ENCODE assay signal across 7 mouse cellular contexts in genomic region chr11:94652973-94653372, GRCm38 (mm10). TPM values are rescaled to one million over a fixed set of nuclear protein-coding genes. Genes with fewer than 3 reads are reported as not detected.
A peak's percentile ranks its signal among the peaks of the same experiment; 100 is the strongest.
DNase-seq lines count a peak whose midpoint lies in the region; ATAC-seq and TF ChIP-seq lines count a peak whose summit lies in the region.

No protein-coding gene starts in this region.

- no peaks in the 10 kb centered on the region for H3K9me3 ChIP-seq in CH12.LX (replicated peaks; ENCODE audit: low read length)
- no peaks in the 10 kb centered on the region for H3K9me3 ChIP-seq in ES-Bruce4 (replicated peaks; ENCODE audit: control insufficient read depth, insufficient read depth, low read length, poor library complexity, severe bottlenecking)
- H3K9me3 ChIP-seq in forebrain, embryonic 16.5 days (ENCODE audit: control insufficient read depth, low read length): no peaks in the 10 kb centered on the region
- no peaks in the 10 kb centered on the region for H3K9me3 ChIP-seq in liver, embryonic 15.5 days (replicated peaks)

- dilution Hi-C loops in CH12.LX (cut with MboI; ENCODE audit: extremely low pct_ligation_motif_present, extremely low pct_unique_long_range_greater_than_20kb, low sequenced_read_pairs): no loop called here

- TF ChIP-seq POLR2A in CH12.LX (IDR thresholded peaks at IDR 0.05; ENCODE audit: low read depth, low read length): no peak
- TF ChIP-seq POLR2A in ES-Bruce4 (IDR thresholded peaks at IDR 0.05; ENCODE audit: insufficient read depth, low read length): no peak

- DNase-seq in CH12.LX (ENCODE audit: extremely low read depth): no peak
- DNase-seq in left cerebral cortex, adult 9 months (ENCODE audit: low spot score in 2 of 2): no peak
- no peak for DNase-seq in adrenal gland, postnatal 25 days
- no peak for DNase-seq in ovary, postnatal 14 days (ENCODE audit: low spot score)

- TF ChIP-seq EP300 in CH12.LX (IDR thresholded peaks at IDR 0.05; ENCODE audit: low read length) (no peak), ES-Bruce4 (IDR thresholded peaks at IDR 0.05; ENCODE audit: insufficient read depth, low read depth, low read length) (no peak)

- TF ChIP-seq RAD21 in CH12.LX (IDR thresholded peaks at IDR 0.05; ENCODE audit: low read depth, low read length): no peak

- H3K4me2 ChIP-seq in CH12.LX (ENCODE audit: insufficient read depth, low read depth, poor library complexity, severe bottlenecking): peak overlapping the region; percentile 90
- H3K4me2 ChIP-seq in forebrain, embryonic 16.5 days (ENCODE audit: low read length): peak overlapping the region; percentile 85
- H3K4me2 ChIP-seq in liver, embryonic 15.5 days: peak overlapping the region; percentile 67

- peaks cover 38 to 69% of the 10 kb centered on the region in 2 experiments for H3K36me3 ChIP-seq in CH12.LX (replicated peaks in 1 of 2; ENCODE audit: control insufficient read depth in 1 of 2, insufficient read depth in 1 of 2, low read length in 1 of 2)
- H3K36me3 ChIP-seq in ES-Bruce4 (ENCODE audit: control insufficient read depth, insufficient read depth, low read length, poor library complexity, severe bottlenecking): peaks cover 10% of the 10 kb centered on the region; the same call in 1 of the 2 replicates
- no peaks in the 10 kb centered on the region for H3K36me3 ChIP-seq in forebrain, embryonic 16.5 days (ENCODE audit: control insufficient read depth, insufficient read depth)
- peaks cover 53% of the 10 kb centered on the region for H3K36me3 ChIP-seq in liver, embryonic 15.5 days (replicated peaks)

- in situ Hi-C loops in CH12.LX (cut with MboI; ENCODE audit: low pct_ligation_motif_present, low pct_unique_long_range_greater_than_20kb, low sequenced_read_pairs): loop anchor here (5.0 kb wide), 1 partner anchor 64 kb away; no protein-coding TSS in a partner anchor

- H3K27me3 ChIP-seq in CH12.LX (replicated peaks) (no peaks in the 10 kb centered on the region), ES-Bruce4 (ENCODE audit: control insufficient read depth, insufficient read depth, low read length, poor library complexity, severe bottlenecking) (no peaks in the 10 kb centered on the region)
- no peaks in the 10 kb centered on the region for H3K27me3 ChIP-seq in forebrain, embryonic 16.5 days (replicated peaks; ENCODE audit: control insufficient read depth, insufficient read depth, low read length)
- H3K27me3 ChIP-seq in liver, embryonic 15.5 days: no peaks in the 10 kb centered on the region

- H3K79me2 ChIP-seq in CH12.LX (replicated peaks; ENCODE audit: control insufficient read depth, extremely low read depth, insufficient read depth, poor library complexity, severe bottlenecking): peaks cover 23% of the 10 kb centered on the region

- H3K4me3 ChIP-seq in CH12.LX (replicated peaks in 1 of 3; ENCODE audit: low read depth in 2 of 3, low read length in 2 of 3, poor library complexity in 1 of 3) (peak overlapping the region; percentile 62 to 83 (median 77)), ES-Bruce4 (ENCODE audit: low read depth, low read length) (peak overlapping the region; percentile 100)
- peak overlapping the region; percentile 69 for H3K4me3 ChIP-seq in forebrain, embryonic 16.5 days (replicated peaks; ENCODE audit: low read length)
- peak overlapping the region; percentile 88 for H3K4me3 ChIP-seq in liver, embryonic 15.5 days (replicated peaks)

- ATAC-seq in forebrain, embryonic 16.5 days: no peak
- ATAC-seq in liver, embryonic 15.5 days (ENCODE audit: insufficient read depth): no peak

- peaks cover 6 to 24% of the 10 kb centered on the region in 2 experiments for H3K4me1 ChIP-seq in CH12.LX (ENCODE audit: control insufficient read depth in 1 of 2, insufficient read depth in 2 of 2)
- H3K4me1 ChIP-seq in ES-Bruce4 (ENCODE audit: control insufficient read depth, insufficient read depth, low read length): no peaks in the 10 kb centered on the region
- H3K4me1 ChIP-seq in forebrain, embryonic 16.5 days (replicated peaks; ENCODE audit: control insufficient read depth, insufficient read depth, low read length): peaks cover 15% of the 10 kb centered on the region
- peaks cover 31% of the 10 kb centered on the region for H3K4me1 ChIP-seq in liver, embryonic 15.5 days (replicated peaks)

- H3K9ac ChIP-seq in CH12.LX (ENCODE audit: insufficient read depth, low read depth) (peak overlapping the region; percentile 69), ES-Bruce4 (ENCODE audit: low read depth, poor library complexity, severe bottlenecking) (peak overlapping the region; percentile 87)
- H3K9ac ChIP-seq in forebrain, embryonic 16.5 days (replicated peaks; ENCODE audit: low read depth, low read length): no peak overlapping the region
- H3K9ac ChIP-seq in liver, embryonic 15.5 days: peak overlapping the region; percentile 71

- TF ChIP-seq CTCF in CH12.LX (conservative IDR thresholded peaks at IDR 0.05 in 1 of 2, IDR thresholded peaks at IDR 0.05 in 1 of 2; ENCODE audit: low read depth in 2 of 2, low read length in 2 of 2) (no peak), ES-Bruce4 (IDR thresholded peaks at IDR 0.05; ENCODE audit: low read depth, low read length) (no peak)

- no peak overlapping the region for H3K27ac ChIP-seq in CH12.LX (ENCODE audit: insufficient read depth, low read depth)
- 0 out of 2 replicates have a peak overlapping the region, but pooled peaks have one; percentile 91 for H3K27ac ChIP-seq in ES-Bruce4 (ENCODE audit: insufficient read depth, low read length)
- no peak overlapping the region for H3K27ac ChIP-seq in forebrain, embryonic 16.5 days (ENCODE audit: low read length)
- no peak overlapping the region for H3K27ac ChIP-seq in liver, embryonic 15.5 days (replicated peaks)

- WGBS in forebrain, embryonic 16.5 days: 51% methylated on average over 8 of the region's 8 CpGs
- WGBS in liver, embryonic 15.5 days (ENCODE audit: insufficient replicate concordance): 36% methylated on average over 8 of the region's 8 CpGs

TF ChIP-seq in CH12.LX, 34 proteins besides CTCF, POLR2A, EP300 and RAD21:
- TF ChIP-seq SMC3 (IDR thresholded peaks at IDR 0.05; ENCODE audit: low read depth, low read length) (no peak), SIN3A (IDR thresholded peaks at IDR 0.05; ENCODE audit: low read length) (no peak), ZMIZ1 (IDR thresholded peaks at IDR 0.05; ENCODE audit: low read depth, low read length) (no peak), CHD1 (IDR thresholded peaks at IDR 0.05; ENCODE audit: low read depth, low read length) (no peak), GABPA (IDR thresholded peaks at IDR 0.05; ENCODE audit: insufficient replicate concordance, low read depth, low read length) (no peak), TCF12 (IDR thresholded peaks at IDR 0.05; ENCODE audit: low read depth, low read length) (no peak), USF2 (conservative IDR thresholded peaks at IDR 0.05; ENCODE audit: low read depth, low read length) (no peak), MYC (IDR thresholded peaks at IDR 0.05; ENCODE audit: low read depth, low read length) (no peak), JUN (IDR thresholded peaks at IDR 0.05; ENCODE audit: insufficient read depth, low read depth, low read length) (no peak)

RNA-seq across cellular contexts. Expression of gene Mrpl27, which starts 0.6 kb away (rescaled TPM):
- 104 and 114 TPM in 2 replicates for total RNA-seq in CH12.LX (2012; rRNA removed)
- total RNA-seq in CH12.LX (2014; rRNA removed): 128 and 139 TPM in 2 replicates
- polyA plus RNA-seq in CH12.LX (2012; ENCODE audit: insufficient read length, low read depth): 86.6 and 95.2 TPM in 2 replicates
- polyA plus RNA-seq in ES-Bruce4 (2011; ENCODE audit: insufficient read depth, insufficient read length, low read depth, missing spikeins): 48.1 and 49.0 TPM in 2 replicates
- polyA plus RNA-seq in forebrain, embryonic 16.5 days (2015; fragmentation: Nextera tagmentation; extraction: Ambion mirVana): 103 and 114 TPM in 2 replicates
- 54.7 and 59.9 TPM in 2 replicates for polyA plus RNA-seq in liver, embryonic 15.5 days (2015; fragmentation: Nextera tagmentation; extraction: Ambion mirVana)
- total RNA-seq in adrenal gland, postnatal 25 days (2021): 74.4 and 84.2 TPM in 2 replicates

RNA-seq across cellular contexts. Expression of gene Eme1, which starts 0.8 kb away (rescaled TPM):
- total RNA-seq in CH12.LX (2012; rRNA removed) (36.8 and 46.9 TPM in 2 replicates), CH12.LX (2014; rRNA removed) (38.4 and 40.8 TPM in 2 replicates)
- polyA plus RNA-seq in CH12.LX (2012; ENCODE audit: insufficient read length, low read depth) (45.9 and 55.2 TPM in 2 replicates), ES-Bruce4 (2011; ENCODE audit: insufficient read depth, insufficient read length, low read depth, missing spikeins) (31.8 and 33.3 TPM in 2 replicates)
- 8.2 and 8.9 TPM in 2 replicates for polyA plus RNA-seq in forebrain, embryonic 16.5 days (2015; fragmentation: Nextera tagmentation; extraction: Ambion mirVana)
- 11.0 and 13.6 TPM in 2 replicates for polyA plus RNA-seq in liver, embryonic 15.5 days (2015; fragmentation: Nextera tagmentation; extraction: Ambion mirVana)
- total RNA-seq in adrenal gland, postnatal 25 days (2021): 0.85 and 2.1 TPM in 2 replicates

RNA-seq across cellular contexts. Expression of gene Lrrc59, which starts 23.4 kb away (rescaled TPM):
- 324 and 412 TPM in 2 replicates for total RNA-seq in CH12.LX (2012; rRNA removed)
- 325 and 338 TPM in 2 replicates for total RNA-seq in CH12.LX (2014; rRNA removed)
- polyA plus RNA-seq in CH12.LX (2012; ENCODE audit: insufficient read length, low read depth): 452 and 493 TPM in 2 replicates
- polyA plus RNA-seq in ES-Bruce4 (2011; ENCODE audit: insufficient read depth, insufficient read length, low read depth, missing spikeins): 163 and 171 TPM in 2 replicates
- 162 and 166 TPM in 2 replicates for polyA plus RNA-seq in forebrain, embryonic 16.5 days (2015; fragmentation: Nextera tagmentation; extraction: Ambion mirVana)
- 91.3 and 93.2 TPM in 2 replicates for polyA plus RNA-seq in liver, embryonic 15.5 days (2015; fragmentation: Nextera tagmentation; extraction: Ambion mirVana)
- 90.9 and 112 TPM in 2 replicates for total RNA-seq in adrenal gland, postnatal 25 days (2021)

RNA-seq across cellular contexts. Expression of gene Xylt2, which starts 24.3 kb away (rescaled TPM):
- total RNA-seq in CH12.LX (2012; rRNA removed) (15.5 and 20.2 TPM in 2 replicates), CH12.LX (2014; rRNA removed) (10.1 and 11.2 TPM in 2 replicates)
- polyA plus RNA-seq in CH12.LX (2012; ENCODE audit: insufficient read length, low read depth) (15.2 and 16.3 TPM in 2 replicates), ES-Bruce4 (2011; ENCODE audit: insufficient read depth, insufficient read length, low read depth, missing spikeins) (16.8 and 20.1 TPM in 2 replicates)
- 8.1 and 8.2 TPM in 2 replicates for polyA plus RNA-seq in forebrain, embryonic 16.5 days (2015; fragmentation: Nextera tagmentation; extraction: Ambion mirVana)
- 2.8 and 3.7 TPM in 2 replicates for polyA plus RNA-seq in liver, embryonic 15.5 days (2015; fragmentation: Nextera tagmentation; extraction: Ambion mirVana)
- total RNA-seq in adrenal gland, postnatal 25 days (2021): 16.0 and 22.1 TPM in 2 replicates

RNA-seq across cellular contexts. Expression of gene Acsf2, which starts 51.3 kb away (rescaled TPM):
- total RNA-seq in CH12.LX (2012; rRNA removed) (4.9 and 7.5 TPM in 2 replicates), CH12.LX (2014; rRNA removed) (4.1 and 4.5 TPM in 2 replicates)
- polyA plus RNA-seq in CH12.LX (2012; ENCODE audit: insufficient read length, low read depth) (24.1 and 25.7 TPM in 2 replicates), ES-Bruce4 (2011; ENCODE audit: insufficient read depth, insufficient read length, low read depth, missing spikeins) (16.1 and 16.6 TPM in 2 replicates)
- polyA plus RNA-seq in forebrain, embryonic 16.5 days (2015; fragmentation: Nextera tagmentation; extraction: Ambion mirVana): 0.98 and 1.2 TPM in 2 replicates
- polyA plus RNA-seq in liver, embryonic 15.5 days (2015; fragmentation: Nextera tagmentation; extraction: Ambion mirVana): 1.3 and 1.4 TPM in 2 replicates
- 120 and 121 TPM in 2 replicates for total RNA-seq in adrenal gland, postnatal 25 days (2021)
